Mouse (Mus musculus) cerebellum, postnatal 36 days (tissue): Measurements from ENCODE around the gene Fbln2.

Experiments
- DNase-seq, 2 experiments: peaks; one replicate each; pipeline ENCODE4 v3.0.0; 2021 to 2022; ENCODE audit warnings: mixed read lengths in 2 of 2

Gene Fbln2

DNA sequence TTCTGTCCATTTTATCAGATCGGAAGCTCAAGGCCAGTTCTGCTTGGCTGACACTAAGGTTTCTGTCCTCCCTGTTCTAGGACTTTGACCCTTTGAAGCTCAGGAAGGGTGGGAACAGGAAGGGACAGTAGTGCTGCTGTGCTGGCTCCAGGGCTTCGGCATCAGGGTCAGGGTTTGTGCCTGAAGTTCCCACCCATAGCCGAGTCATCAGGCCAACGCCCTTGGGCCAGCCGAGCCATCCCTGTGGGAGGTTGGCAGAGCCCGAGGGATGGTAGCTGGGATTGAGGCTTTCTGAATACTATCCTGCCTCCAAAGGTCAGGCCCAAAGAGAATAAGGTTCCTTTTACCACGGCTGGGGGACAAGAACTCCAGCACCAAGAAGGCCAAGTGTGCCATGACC, 70.8 kb downstream of the Fbln2 start:
- no peak for DNase-seq

DNA sequence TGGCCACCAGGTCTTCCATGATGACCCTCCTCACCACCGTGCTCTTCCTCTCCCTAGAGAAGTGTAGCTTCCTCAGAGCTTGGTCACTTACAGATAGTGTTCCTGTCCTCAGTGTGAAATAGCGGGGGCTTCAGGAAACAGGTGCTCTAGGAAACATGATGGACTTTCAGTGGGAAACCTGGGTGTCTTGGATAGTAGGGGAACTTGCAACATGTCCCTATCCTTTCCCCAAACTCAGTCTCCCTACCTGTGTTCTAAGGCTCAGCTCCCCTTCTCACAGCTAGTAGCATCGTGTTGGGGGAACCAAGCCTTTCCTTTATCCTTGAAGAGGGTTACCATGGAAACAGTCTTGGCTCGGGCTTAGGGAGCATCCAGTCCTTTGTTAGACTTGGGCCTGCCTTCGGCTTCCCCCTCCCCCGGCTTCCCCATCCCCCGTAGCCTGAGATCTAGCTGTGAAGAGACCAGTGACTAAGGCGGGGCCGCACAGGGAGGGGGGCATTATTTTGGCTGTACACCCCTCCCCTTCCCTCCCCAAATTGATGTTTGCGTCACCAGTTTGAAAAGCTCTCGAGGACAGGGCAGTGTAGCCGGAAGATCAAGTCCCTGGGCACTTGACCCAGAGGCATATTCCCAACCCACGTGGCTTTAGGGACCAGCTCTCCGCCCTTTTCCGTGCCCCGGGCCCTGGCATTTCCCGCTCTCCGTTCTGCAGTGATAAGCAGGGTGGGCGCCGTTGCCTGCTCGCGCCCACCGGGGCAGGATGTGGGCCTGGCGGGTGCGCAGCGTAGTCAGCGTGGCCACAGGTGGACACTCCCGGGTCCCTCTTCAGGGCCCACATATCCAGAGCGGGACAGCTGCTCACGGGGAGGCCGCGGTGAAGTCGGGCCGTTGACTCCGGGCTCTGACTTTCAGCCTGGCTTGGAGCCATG, 72.5 kb downstream of the Fbln2 start:
- no peak for DNase-seq

DNA sequence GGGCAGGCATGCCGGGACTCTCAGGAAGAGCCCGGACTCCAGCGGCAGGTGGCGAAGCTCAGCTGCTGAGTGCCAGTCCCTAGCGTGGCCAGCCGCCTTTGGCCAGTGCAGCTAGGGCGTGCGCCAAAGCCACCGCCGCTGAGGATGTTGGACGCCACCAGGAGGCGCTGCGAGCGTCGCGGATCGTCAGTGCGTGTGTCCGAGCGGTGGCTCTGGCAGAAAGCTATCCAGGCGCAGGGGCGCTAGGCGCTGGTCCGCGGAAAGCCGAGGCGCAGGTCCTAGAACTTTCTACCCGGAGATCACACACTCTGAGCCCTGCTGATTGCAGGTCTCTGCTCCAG, 73.2 kb downstream of the Fbln2 start:
- peak; percentile 93 for DNase-seq

DNA sequence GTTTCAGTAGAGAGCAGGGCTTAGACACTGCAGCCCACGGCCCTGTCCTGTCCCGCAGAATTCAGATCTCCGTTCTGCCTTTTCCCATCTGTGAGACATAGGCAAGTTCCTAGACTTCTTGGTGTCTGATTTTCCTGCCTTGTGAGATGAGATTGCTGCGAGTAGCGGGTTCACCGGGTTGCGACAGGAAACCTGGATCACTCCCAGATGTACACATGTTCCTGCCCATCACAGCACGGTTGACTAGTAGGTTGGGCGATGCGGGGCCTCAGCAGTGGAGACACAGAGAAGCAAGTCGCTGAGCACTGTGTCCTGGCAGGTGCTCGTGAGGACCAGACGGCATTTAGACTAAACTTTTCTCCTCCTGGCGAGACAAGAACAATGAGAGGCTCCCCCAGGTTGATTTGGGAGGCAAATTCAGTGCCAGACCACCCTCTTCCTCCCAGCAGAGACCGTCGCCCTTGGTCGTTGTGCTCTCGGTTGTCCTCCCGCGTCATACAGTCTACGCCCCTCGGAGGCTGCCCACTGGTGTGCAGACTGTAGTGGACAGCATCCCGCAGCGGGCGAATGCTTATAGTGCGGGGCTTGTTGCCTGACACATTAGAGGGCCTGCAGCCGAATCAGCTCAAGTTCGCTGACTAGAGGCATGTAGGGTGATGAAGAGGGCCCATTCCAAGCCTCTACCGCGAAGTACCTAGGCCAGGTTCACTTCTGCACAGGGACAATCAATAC, 73.7 kb downstream of the Fbln2 start:
- DNase-seq, result no peak

DNA sequence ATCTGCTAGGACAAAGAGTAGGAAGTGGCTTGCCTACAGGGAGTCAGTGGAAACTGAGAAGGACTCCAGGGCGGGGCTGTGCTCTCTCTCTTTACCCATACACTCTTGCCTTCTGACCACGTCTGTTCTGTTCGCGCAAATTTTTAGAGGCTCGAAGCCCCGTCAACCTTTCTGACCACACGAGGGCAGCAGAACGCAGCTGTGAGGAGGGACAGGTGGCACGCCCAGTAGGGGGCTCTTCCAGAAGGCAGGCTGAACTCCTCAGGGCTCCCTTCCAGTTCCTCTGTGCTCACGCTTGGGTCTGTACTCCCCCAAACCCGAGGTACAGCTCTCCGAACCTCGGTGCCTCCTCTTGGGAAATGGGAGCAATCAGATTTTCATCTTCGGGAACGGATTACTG, 74.4 kb downstream of the Fbln2 start:
- peak; percentile 93 for DNase-seq

DNA sequence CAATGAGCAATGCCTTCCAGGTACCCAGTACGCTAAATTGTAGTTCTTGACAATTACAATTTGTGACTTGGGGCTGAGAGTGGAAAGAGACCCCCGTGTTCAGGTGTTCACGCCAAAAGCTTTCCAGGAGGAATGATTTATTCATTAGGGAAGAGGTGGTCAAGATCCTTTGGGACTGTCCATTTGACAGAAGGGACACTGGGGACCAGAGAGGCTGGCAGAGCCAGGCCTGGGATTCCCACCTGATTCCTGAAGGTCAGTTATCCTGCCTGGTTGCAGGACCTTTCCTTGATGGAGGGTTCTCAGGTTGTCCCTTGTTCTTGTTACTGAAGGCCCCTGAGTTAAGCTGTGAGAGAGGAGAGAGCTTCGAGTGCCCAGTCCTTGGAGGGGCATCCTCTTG, 74.9 kb downstream of the Fbln2 start:
- DNase-seq, result no peak

DNA sequence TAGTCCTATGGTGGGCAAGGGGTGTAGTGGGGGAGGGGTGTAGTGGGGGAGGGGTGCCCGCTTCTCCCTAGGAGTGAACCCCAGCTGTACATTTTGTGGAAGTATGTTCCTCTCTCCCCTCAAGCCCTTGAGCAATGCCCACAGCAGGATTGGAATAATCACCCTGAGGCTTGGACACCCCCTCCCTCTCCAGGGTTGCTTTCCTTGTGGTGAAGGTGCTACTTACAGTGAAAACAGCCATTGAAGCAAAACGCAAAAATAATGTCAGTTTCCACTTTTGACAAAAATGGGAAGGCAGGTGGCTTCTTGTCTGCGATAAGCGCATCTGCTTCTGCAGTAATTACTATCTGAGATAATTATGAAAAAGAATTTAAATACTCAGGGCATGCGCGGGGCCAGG, 75.4 kb downstream of the Fbln2 start:
- no peak for DNase-seq

DNA sequence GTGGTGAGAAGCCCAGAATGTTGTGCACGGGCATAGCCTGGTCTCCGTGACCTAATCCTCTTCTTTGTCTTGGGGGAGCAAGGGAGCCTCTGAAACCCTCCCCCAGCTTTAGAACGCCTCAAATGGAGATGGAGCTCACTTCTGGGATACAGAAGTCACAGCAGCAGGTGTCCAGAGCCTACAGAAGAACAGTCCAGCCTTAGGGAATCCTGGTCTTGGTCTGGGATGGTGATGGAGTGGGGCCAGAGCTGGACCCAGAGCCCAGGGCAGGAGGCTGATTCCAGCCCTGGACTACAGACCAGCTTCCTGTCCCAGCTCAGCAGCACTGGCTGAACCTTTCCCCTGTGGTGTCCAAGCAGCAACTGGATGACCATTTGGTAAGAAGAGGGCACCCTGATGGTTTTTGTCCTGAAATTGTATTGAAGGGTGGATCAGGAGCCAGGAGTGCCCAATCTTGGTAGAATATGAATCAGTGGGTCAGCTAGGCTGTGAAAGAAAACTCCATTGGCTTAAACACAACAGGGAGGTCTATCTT, 76.1 kb downstream of the Fbln2 start:
- DNase-seq, result peak in 1 of 2 experiments; percentile 30

DNA sequence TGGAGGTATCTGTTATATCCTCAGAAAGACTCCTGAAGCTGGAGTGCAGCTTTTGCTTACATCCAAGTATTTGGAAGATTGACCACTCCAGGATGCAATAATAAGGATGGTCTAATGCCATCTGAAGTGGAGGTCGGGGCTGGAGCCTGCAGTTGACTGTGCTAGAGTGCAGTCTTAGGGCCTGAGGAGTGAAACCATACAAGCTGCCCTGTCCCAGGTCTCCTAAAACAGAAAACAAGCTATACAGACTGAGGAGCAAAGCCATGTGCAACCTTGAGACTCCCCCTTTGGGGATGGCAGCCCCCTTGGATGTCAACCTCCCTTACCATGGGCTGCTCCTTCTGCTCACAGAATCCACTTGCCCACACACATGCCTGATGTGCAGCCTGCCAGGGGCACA, 76.7 kb downstream of the Fbln2 start:
- DNase-seq, result no peak

DNA sequence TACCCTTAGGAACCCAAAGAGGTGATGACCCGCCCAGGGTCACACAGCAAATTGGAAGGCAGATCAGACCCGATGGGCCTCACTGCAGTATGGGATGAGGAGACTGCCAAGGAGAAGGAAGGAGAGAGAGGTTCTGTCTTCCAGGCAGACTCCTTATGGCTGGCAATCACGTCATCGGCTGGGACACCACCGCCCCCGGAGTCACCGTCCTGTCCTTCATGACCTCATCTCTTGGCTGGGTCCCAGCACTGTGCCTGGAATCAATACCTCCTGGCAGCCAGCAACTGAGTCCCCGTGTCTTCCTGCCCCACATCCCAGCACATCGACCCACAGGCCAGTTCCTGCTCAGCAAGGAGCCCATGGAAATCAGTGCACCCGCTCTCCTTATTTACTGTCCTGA, 78.7 kb downstream of the Fbln2 start:
- DNase-seq, result peak; percentile 80 to 82

DNA sequence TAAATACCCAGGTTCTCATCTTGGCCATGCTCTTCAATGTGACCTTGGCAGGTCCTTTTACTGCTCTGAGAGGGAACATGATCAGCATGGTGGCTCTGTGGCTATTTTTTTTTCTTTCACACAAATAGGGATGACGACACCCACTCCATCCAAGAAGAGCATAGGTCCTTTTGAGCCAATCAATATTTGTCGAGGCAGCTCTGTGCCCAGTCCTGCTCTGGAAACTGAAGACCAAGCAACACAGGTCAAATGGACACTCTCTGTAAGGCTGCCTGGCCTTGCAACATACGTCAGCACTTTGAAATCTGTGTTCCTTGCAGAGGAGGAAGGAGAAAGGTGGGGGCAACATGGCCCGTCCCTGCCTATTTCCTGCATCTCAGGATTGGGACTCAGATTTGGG, 83.2 kb downstream of the Fbln2 start:
- no peak for DNase-seq

DNA sequence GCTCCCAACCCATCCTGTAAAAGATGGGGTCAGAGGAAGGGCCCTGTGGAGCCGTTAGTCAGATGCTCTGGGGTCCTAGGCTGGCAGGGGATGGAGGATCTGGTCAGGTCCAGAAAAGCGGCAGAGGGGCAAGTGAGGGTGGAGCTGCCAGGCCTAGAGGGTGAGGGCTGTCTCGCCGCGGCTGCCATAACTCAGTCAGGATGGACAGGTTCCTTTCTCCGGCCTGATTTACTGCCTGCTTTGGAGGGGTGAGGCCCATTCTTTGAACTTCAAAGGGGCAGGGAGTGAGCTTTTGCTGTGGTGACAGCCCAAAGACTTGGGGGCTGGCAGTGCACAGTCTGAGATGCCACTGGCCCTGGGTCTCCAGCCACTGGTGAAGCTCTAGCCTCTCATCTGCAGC, 86.6 kb downstream of the Fbln2 start:
- no peak for DNase-seq

DNA sequence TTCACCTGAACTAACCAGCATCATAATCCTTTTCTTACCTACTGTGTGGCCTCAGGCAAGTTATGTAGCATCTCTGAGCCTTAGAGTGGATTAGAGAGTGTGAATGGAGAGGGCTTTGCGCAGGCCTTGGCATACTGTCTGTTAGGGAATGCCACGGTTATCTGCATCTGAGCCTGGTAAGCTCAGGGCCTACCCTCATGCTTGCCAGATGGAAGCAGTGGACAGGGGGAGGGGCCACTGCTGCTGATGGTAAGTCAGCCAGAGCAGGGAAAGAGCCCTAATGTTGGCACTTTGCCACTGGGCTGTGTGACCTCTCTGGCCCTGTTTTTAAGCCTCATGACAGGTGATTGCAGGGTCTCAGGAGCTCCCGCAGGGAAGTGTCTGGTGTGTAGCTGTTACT, 87.8 kb downstream of the Fbln2 start:
- no peak for DNase-seq

DNA sequence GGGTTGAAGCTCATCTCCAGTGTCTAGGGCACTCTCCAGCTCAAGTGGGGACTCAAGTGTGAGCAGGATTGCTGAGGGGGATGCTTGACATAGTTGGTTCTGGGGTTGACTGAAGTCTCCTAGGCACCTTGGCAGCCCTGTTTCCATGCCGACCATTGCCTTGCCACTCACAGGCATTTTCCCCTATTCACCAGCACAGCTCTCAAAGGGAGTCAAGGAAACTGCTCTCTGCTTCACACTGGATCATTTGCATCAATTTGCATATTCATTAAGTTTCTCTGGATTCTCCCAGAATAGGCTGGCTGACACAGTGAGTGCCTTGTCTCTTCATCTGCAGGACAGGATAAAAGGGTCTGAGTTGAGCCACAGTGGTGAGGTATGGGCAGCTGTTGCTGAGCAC, 89.6 kb downstream of the Fbln2 start:
- no peak for DNase-seq

DNA sequence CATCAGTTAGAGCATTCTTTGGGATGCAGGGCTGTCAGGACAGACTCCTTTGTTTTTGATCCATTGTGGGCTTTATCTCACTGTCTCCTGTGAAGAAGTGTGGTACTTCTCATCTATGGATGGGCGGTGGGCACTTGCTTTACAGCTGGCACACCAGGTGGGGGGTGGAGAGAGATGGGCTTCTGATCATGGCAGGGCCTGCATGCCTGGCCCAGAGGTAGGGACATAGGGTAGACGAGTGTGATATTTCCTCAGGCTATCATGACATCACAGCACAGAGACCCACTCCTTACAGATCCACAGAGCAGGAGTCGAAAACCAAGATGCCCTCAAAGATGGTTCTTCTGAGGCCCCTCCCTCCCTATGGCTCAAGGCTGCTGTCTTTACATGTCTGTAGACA, 90.1 kb downstream of the Fbln2 start:
- DNase-seq, result no peak

DNA sequence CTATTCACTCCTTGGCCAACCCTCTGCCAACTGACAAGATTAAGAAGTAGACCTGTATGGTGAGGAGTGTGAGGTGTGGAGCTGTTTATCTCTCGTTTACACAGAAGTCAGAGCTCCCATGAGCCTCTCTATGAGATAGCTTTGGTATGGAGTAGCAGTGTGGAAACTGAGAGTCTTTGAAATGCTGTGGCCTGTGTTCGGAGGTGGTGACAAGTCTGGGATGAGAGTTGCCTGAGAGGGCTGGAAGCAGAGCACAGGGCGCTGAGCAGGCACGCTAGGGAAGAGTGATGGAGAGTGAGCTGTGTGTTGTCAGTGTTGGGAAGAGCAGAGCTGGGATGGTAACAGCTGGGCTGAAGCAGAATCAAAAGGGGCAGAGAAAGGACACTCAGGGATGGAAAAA, 91.9 kb downstream of the Fbln2 start:
- no peak for DNase-seq

DNA sequence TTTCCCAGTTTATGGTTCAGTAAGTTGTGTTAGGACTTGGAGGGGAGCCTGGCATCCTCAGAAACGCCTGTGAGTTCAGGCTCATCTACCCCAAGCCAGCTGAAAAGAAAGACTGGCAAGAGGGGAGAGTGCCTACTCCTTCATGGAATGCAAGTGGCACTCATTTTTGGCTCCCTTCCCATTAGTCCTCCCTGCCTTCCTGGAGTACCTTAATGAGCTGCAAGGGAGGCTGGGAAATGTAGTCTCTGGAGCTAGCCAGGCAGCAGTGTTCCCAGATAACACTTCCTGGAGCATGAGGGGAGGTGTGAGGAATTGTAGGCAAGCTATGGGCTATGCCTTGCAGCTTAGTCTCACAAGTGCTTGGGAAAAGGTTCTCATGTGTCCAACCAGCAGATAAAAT, 95.7 kb downstream of the Fbln2 start:
- no peak for DNase-seq

DNA sequence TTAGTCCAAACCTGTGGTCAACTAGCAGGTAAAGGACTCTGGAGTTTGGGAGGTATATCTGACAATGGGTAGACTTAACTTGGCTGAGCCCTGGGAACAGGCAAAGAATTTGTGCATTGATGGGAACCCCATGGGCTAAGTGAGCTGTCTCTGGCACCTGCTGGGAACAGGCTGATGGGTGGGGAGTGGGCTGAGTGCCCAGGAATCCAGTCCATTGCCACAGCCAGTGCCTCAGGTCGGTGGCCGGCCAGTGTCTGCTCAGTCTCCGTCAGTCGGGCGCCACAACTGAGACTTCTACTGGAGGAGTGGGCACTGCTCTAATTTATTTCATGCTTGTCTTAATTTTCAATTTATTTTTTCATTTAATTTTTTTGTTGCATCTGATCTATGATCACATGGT, 98.9 kb downstream of the Fbln2 start:
- DNase-seq, result no peak

DNA sequence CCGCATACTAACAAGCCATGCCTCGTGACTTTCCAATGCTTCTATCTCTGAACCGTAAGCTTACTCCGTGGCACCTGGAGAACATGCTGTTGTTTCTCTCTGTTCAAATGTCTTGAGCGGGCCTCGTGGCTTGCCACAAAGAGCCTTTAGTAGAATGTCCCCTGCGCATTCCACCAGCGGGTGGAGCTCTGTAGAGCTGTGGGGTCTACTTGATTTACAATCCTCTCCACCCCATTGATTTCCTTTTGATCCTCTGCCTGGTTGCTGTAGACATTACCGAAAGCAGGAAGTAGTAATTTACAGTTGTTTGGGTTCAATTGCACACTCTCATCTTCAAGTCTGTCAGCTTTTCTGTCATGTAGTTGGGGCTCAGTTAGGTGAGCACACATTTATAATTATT, 100.2 kb downstream of the Fbln2 start:
- no peak for DNase-seq
